Mouse (Mus musculus) lung, postnatal 0 days (tissue): ENCODE results near the gene Polr1b.

Experiments used
- CTCF ChIP-seq: IDR thresholded peaks from 2 replicates; pipeline ENCODE4 v1.5.1; 2016; ENCODE audit warnings: antibody characterized with exemption, mild to moderate bottlenecking
- EP300 ChIP-seq: IDR thresholded peaks from 2 replicates; pipeline ENCODE4 v1.6.1; 2016; ENCODE audit warnings: antibody characterized with exemption, mild to moderate bottlenecking, control low read depth

DNA sequence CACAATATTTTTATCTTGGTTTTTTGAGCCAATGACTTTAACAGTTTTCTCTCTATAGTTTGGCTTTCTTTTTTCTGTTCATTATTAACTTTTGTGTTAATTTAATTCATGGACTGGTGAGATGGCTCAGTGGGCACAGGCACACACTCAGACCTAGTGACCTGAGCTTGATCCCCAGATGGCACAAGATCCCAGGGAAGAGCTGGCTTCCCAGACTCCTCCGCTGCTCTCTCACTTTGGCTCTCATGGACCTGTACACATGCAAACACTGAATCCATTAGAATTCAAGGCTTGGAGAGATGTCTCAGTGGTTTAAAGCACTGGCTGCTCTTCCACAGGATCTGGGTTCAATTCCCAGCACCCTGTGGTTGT is 15.6 kb downstream of the Polr1b start:
- TF ChIP-seq CTCF (no peak), EP300 (no peak)
